Mouse (Mus musculus) layer of hippocampus, postnatal 25 days (tissue): ENCODE measurements around the gene N4bp3. TPM values are rescaled to one million over a fixed set of nuclear protein-coding genes. Genes with fewer than 3 reads are reported as not detected.

ENCODE experiments used
- DNase-seq, 2 experiments: peaks; one replicate each; pipeline ENCODE4 v3.0.0; 2022; ENCODE audit warnings: mixed read lengths in 2 of 2, low spot score in 1 of 2; ENCODE audit errors: extremely low spot score in 1 of 2
- total RNA-seq, 2 experiments: library from RNA; stranded (reverse); gene quantifications; 2 replicates each; pipeline ENCODE4 v1.2.3; 2021

Gene N4bp3
- total RNA-seq, 2 experiments from 2014 or later = 12.1 to 12.4 TPM

- no peak for DNase-seq
Measured at GRCm38 (mm10) chr11:51654891-51655290, 4.2 kb upstream of the N4bp3 start.

GRCm38 (mm10) chr11:51653736-51654135 is 3.1 kb upstream of the N4bp3 start:
- DNase-seq = no peak

- no peak for DNase-seq
Measured at GRCm38 (mm10) chr11:51652889-51653418, 2.3 kb upstream of the N4bp3 start.

GRCm38 (mm10) chr11:51650261-51650660 is 381 bp downstream of the N4bp3 start:
- no peak for DNase-seq

GRCm38 (mm10) chr11:51649889-51650199 is 798 bp downstream of the N4bp3 start:
- no peak for DNase-seq

GRCm38 (mm10) chr11:51649111-51649888 is 1.3 kb downstream of the N4bp3 start:
- no peak for DNase-seq

GRCm38 (mm10) chr11:51648566-51648965 is 2.1 kb downstream of the N4bp3 start:
- no peak for DNase-seq

- DNase-seq = no peak
Measured at GRCm38 (mm10) chr11:51646751-51647667, 3.6 kb downstream of the N4bp3 start.

- no peak for DNase-seq
Measured at GRCm38 (mm10) chr11:51646245-51646644, 4.4 kb downstream of the N4bp3 start.

GRCm38 (mm10) chr11:51645293-51645692 is 5.3 kb downstream of the N4bp3 start:
- no peak for DNase-seq

- no peak for DNase-seq
Measured at GRCm38 (mm10) chr11:51644217-51644616, 6.4 kb downstream of the N4bp3 start.

- no peak for DNase-seq
Measured at GRCm38 (mm10) chr11:51643761-51644160, 6.9 kb downstream of the N4bp3 start.

GRCm38 (mm10) chr11:51643202-51643601 is 7.4 kb downstream of the N4bp3 start:
- no peak for DNase-seq

- DNase-seq = no peak
Measured at GRCm38 (mm10) chr11:51640748-51641147, 9.9 kb downstream of the N4bp3 start.

GRCm38 (mm10) chr11:51638497-51638896 is 12.1 kb downstream of the N4bp3 start:
- DNase-seq = no peak

GRCm38 (mm10) chr11:51637971-51638414 is 12.6 kb downstream of the N4bp3 start:
- DNase-seq = no peak

GRCm38 (mm10) chr11:51636323-51636684 is 14.3 kb downstream of the N4bp3 start:
- no peak for DNase-seq

GRCm38 (mm10) chr11:51635525-51636322 is 14.9 kb downstream of the N4bp3 start, which contains the start of gene Rmnd5b:
Gene Rmnd5b (minus strand): TSS chr11:51635896.
- peak; percentile 85 to 91 for DNase-seq

- DNase-seq = no peak
Measured at GRCm38 (mm10) chr11:51635127-51635524, 15.5 kb downstream of the N4bp3 start.

- DNase-seq = no peak
Measured at GRCm38 (mm10) chr11:51633721-51634120, 16.9 kb downstream of the N4bp3 start.
